Mouse (Mus musculus) heart, embryonic 12.5 days (tissue): ENCODE measurements around the gene Hrc. TPM values are rescaled to one million over a fixed set of nuclear protein-coding genes. Genes with fewer than 3 reads are reported as not detected.

Experiments used
- ATAC-seq: fragments of 200-750 bp; cut with Nextera tagmentation; 2 replicates; pipeline ENCODE4 v1.8.0; 2017; ENCODE audit warnings: moderate TSS enrichment, moderate library complexity; ENCODE audit not compliant: insufficient number of reproducible peaks, low FRiP score
- H3K27ac ChIP-seq: fragments of 300-500 bp; sonication (generic); 2 replicates; pipeline ENCODE4 v1.5.1; 2016; ENCODE audit warnings: mild to moderate bottlenecking, moderate library complexity; ENCODE audit not compliant: poor library complexity, severe bottlenecking
- H3K27me3 ChIP-seq: fragments of 300-500 bp; sonication (generic); replicated peaks from 2 replicates; pipeline ENCODE4 v1.6.1; 2016; ENCODE audit warnings: mild to moderate bottlenecking, moderate library complexity
- H3K36me3 ChIP-seq: fragments of 300-500 bp; sonication (generic); 2 replicates; pipeline ENCODE4 v1.6.1; 2016; ENCODE audit warnings: mild to moderate bottlenecking, moderate library complexity
- H3K4me1 ChIP-seq: fragments of 300-500 bp; sonication (generic); replicated peaks from 2 replicates; pipeline ENCODE4 v1.6.1; 2016; ENCODE audit warnings: mild to moderate bottlenecking
- H3K4me2 ChIP-seq: fragments of 300-500 bp; sonication (generic); 2 replicates; pipeline ENCODE4 v1.6.1; 2016; ENCODE audit warnings: mild to moderate bottlenecking, moderate library complexity
- H3K4me3 ChIP-seq: fragments of 300-500 bp; sonication (generic); 2 replicates; pipeline ENCODE4 v1.5.1; 2016; ENCODE audit warnings: mild to moderate bottlenecking
- H3K9ac ChIP-seq: fragments of 300-500 bp; sonication (generic); 2 replicates; pipeline ENCODE4 v1.6.1; 2016; ENCODE audit warnings: mild to moderate bottlenecking, moderate library complexity
- H3K9me3 ChIP-seq: fragments of 300-500 bp; sonication (generic); replicated peaks from 2 replicates; pipeline ENCODE4 v1.6.1; 2016; ENCODE audit warnings: mild to moderate bottlenecking, moderate library complexity
- WGBS: fragments of 180-500 bp; shearing (Covaris S2); methylation state at CpG from one replicate; pipeline ENCODE4 v1.1.7; 2016; 5-methylcytosine and 5-hydroxymethylcytosine counted together
- polyA plus RNA-seq: library from polyadenylated mRNA; unstranded; fragments of >200 nt; fragmentation: Nextera tagmentation; extraction: Ambion mirVana; gene quantifications from 2 replicates; pipeline ENCODE4 v1.2.1, GENCODE M21; 2016

Hrc gene
- polyA plus RNA-seq, 1 experiment from 2014 or later = 25.5 TPM

DNA sequence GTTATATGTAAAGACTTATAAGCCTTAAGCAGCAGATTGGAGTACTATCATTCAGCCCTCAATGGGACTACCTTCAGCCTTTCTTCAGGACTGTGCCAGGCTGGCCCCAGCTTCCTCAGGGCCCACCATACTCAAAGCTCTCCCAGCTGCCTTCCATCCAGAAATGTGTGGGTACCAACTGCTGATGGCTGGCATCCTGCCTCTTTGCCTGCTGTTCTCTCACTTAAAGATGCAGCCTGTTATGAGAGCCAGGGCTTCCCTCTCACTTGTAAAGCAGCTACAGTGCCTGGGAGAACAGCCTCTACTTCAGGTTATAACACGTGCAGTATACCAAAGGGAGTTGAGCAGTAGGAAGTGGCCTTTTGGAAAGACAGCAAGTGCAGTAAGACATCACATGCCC is 41.0 kb downstream of the Hrc start:
- no peak overlapping the region for H3K27ac ChIP-seq
- H3K27me3 ChIP-seq = no peaks in the 10 kb centered on the region
- H3K9ac ChIP-seq = no peak overlapping the region
- peaks cover 82% of the 10 kb centered on the region for H3K36me3 ChIP-seq
- no peaks in the 10 kb centered on the region for H3K9me3 ChIP-seq
- no peak overlapping the region for H3K4me2 ChIP-seq
- peaks cover 6% of the 10 kb centered on the region for H3K4me1 ChIP-seq
- H3K4me3 ChIP-seq = no peak overlapping the region
- 82% methylated on average over 1 of the region's 1 CpGs for WGBS
- no peak for ATAC-seq

DNA sequence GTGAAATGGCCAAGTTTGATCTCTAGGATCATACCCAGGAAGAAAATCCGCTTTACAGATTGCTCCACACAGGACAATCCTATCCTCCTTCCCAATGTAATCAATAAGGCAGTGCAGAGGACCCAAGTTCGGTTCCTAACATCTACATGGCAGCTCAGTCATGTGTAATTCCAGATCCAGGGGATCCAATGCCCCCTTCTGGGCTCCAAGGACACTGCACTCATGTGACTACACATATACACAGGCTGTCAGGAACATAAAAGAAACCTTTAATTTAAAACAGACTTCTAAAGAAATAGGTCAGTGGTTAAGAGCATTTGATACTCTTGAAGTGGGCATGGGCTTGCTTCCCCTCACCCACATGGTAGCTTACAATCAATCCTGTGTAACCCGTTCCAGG is 51.0 kb downstream of the Hrc start:
- Histone ChIP-seq H3K9me3 (no peaks in the 10 kb centered on the region), H3K27ac (no peak overlapping the region), H3K27me3 (no peaks in the 10 kb centered on the region), H3K4me1 (no peaks in the 10 kb centered on the region), H3K4me2 (no peak overlapping the region), H3K4me3 (no peak overlapping the region), H3K9ac (no peak overlapping the region), H3K36me3 (peaks cover 96% of the 10 kb centered on the region)
- no peak for ATAC-seq
- WGBS = 92% methylated on average over 3 of the region's 3 CpGs

Other genes starting within 250 kb of the Hrc start
- gene Rcn3, start 243.1 kb upstream of the Hrc start, polyA plus RNA-seq = 290 and 291 TPM in 2 replicates
- 28.1 and 28.3 TPM in 2 replicates for gene Fcgrt, start 231.4 kb upstream of the Hrc start, polyA plus RNA-seq
- 1,003 and 1,022 TPM in 2 replicates for gene Rps11, start 210.9 kb upstream of the Hrc start, polyA plus RNA-seq
- gene Rpl13a, start 206.5 kb upstream of the Hrc start, polyA plus RNA-seq = 868 and 880 TPM in 2 replicates
- gene Gm45713, start 199.1 kb upstream of the Hrc start, polyA plus RNA-seq = 0.22 and 0.50 TPM in 2 replicates
- gene Flt3l, start 198.9 kb upstream of the Hrc start, polyA plus RNA-seq = 1.1 and 1.2 TPM in 2 replicates
- 81.3 and 86.2 TPM in 2 replicates for gene Pih1d1, start 181.0 kb upstream of the Hrc start, polyA plus RNA-seq
- gene Aldh16a1, start 180.7 kb upstream of the Hrc start, polyA plus RNA-seq = 34.9 and 39.6 TPM in 2 replicates
- gene Slc17a7, start 171.3 kb upstream of the Hrc start, polyA plus RNA-seq = 2.6 and 3.8 TPM in 2 replicates
- gene Gfy, start 155.7 kb upstream of the Hrc start, polyA plus RNA-seq = not detected in 2 replicates
- 0.40 TPM in 1 of 2 replicates, not detected in the other for gene Pth2, start 154.3 kb upstream of the Hrc start, polyA plus RNA-seq
- gene Ccdc155, start 130.4 kb upstream of the Hrc start, polyA plus RNA-seq = 0.62 and 0.70 TPM in 2 replicates
- 0.99 and 1.5 TPM in 2 replicates for gene Dkkl1, start 123.1 kb upstream of the Hrc start, polyA plus RNA-seq
- gene Tead2, start 119.5 kb upstream of the Hrc start, polyA plus RNA-seq = 131 and 138 TPM in 2 replicates
- gene Cd37, start 96.2 kb upstream of the Hrc start, polyA plus RNA-seq = 1.2 and 1.4 TPM in 2 replicates
- gene Slc6a16, start 94.2 kb upstream of the Hrc start, polyA plus RNA-seq = 0.37 TPM in 2 replicates
- not detected in 2 replicates for gene Slc6a21, start 57.8 kb upstream of the Hrc start, polyA plus RNA-seq
- 15.2 and 15.4 TPM in 2 replicates for gene Trpm4, start 1.5 kb upstream of the Hrc start, polyA plus RNA-seq
- gene Ppfia3, start 31.7 kb downstream of the Hrc start, polyA plus RNA-seq = 2.6 and 3.3 TPM in 2 replicates
- 0.82 and 1.1 TPM in 2 replicates for gene Lin7b, start 35.3 kb downstream of the Hrc start, polyA plus RNA-seq
- gene Snrnp70, start 60.5 kb downstream of the Hrc start, polyA plus RNA-seq = 169 and 173 TPM in 2 replicates
- gene Kcna7, start 70.4 kb downstream of the Hrc start, polyA plus RNA-seq = 0.41 and 0.52 TPM in 2 replicates
- gene Ntf5, start 78.4 kb downstream of the Hrc start, polyA plus RNA-seq = 1.8 TPM in 2 replicates
- not detected in 2 replicates for gene Lhb, start 85.5 kb downstream of the Hrc start, polyA plus RNA-seq
- 115 and 121 TPM in 2 replicates for gene Gys1, start 99.6 kb downstream of the Hrc start, polyA plus RNA-seq
- 80.7 TPM in 2 replicates for gene Ruvbl2, start 102.8 kb downstream of the Hrc start, polyA plus RNA-seq
- 4,047 and 4,171 TPM in 2 replicates for gene Ftl1, start 124.6 kb downstream of the Hrc start, polyA plus RNA-seq
- gene Bax, start 131.6 kb downstream of the Hrc start, polyA plus RNA-seq = 139 and 151 TPM in 2 replicates
- gene Tulp2, start 146.6 kb downstream of the Hrc start, polyA plus RNA-seq = 0.87 TPM in 2 replicates
- not detected in 2 replicates for gene Gm45808, start 151.5 kb downstream of the Hrc start, polyA plus RNA-seq
- 4.2 and 4.3 TPM in 2 replicates for gene Dhdh, start 153.5 kb downstream of the Hrc start, polyA plus RNA-seq
- gene Nucb1, start 175.1 kb downstream of the Hrc start, polyA plus RNA-seq = 176 and 185 TPM in 2 replicates
- 33.7 and 35.2 TPM in 2 replicates for gene Ppp1r15a, start 191.0 kb downstream of the Hrc start, polyA plus RNA-seq
- 0.57 and 0.68 TPM in 2 replicates for gene Plekha4, start 191.0 kb downstream of the Hrc start, polyA plus RNA-seq
- 0.64 and 0.70 TPM in 2 replicates for gene Hsd17b14, start 219.6 kb downstream of the Hrc start, polyA plus RNA-seq
- 64.7 and 66.6 TPM in 2 replicates for gene Bcat2, start 234.9 kb downstream of the Hrc start, polyA plus RNA-seq